13 mouse cellular contexts compared by ENCODE assay signal in genomic region chr5:54411275-54411904, GRCm38 (mm10).
DNase-seq lines count a peak whose midpoint lies in the region; ATAC-seq and TF ChIP-seq lines count a peak whose summit lies in the region.
"Had no signal": no experiment of that assay in that cellular context is flagged by ENCODE, and none has a peak within 500 bp of the region (broad histone marks: within the 10 kb centered on the region; RNA-seq: fewer than 3 reads in every experiment).

No protein-coding gene starts in this region.

- TF ChIP-seq CTCF in hindbrain, postnatal 0 days (IDR thresholded peaks at IDR 0.05; ENCODE audit: low read depth): no peak

- H3K9me3 ChIP-seq in embryonic facial prominence, embryonic 11.5 days (replicated peaks; ENCODE audit: control insufficient read depth, low read length): no peaks in the 10 kb centered on the region
- H3K9me3 ChIP-seq in embryonic facial prominence, embryonic 10.5 days: no peaks in the 10 kb centered on the region
- no peaks in the 10 kb centered on the region for H3K9me3 ChIP-seq in midbrain, embryonic 12.5 days
- H3K9me3 ChIP-seq in midbrain, embryonic 10.5 days (replicated peaks): no peaks in the 10 kb centered on the region
- no peaks in the 10 kb centered on the region for H3K9me3 ChIP-seq in hindbrain, postnatal 0 days (ENCODE audit: low read length)
- H3K9me3 ChIP-seq: kidney, embryonic 15.5 days had no signal

- no peak overlapping the region for H3K4me3 ChIP-seq in embryonic facial prominence, embryonic 11.5 days (ENCODE audit: low read depth, low read length)
- H3K4me3 ChIP-seq in embryonic facial prominence, embryonic 10.5 days: no peak overlapping the region
- H3K4me3 ChIP-seq in midbrain, embryonic 12.5 days: no peak overlapping the region
- H3K4me3 ChIP-seq in midbrain, embryonic 10.5 days: no peak overlapping the region
- H3K4me3 ChIP-seq in hindbrain, postnatal 0 days (ENCODE audit: low read length): no peak overlapping the region
- H3K4me3 ChIP-seq: erythroblast, embryonic 14.5 days; kidney, embryonic 15.5 days had no signal

- 60% methylated on average over 5 of the region's 5 CpGs for WGBS in embryonic facial prominence, embryonic 11.5 days
- 57% methylated on average over 5 of the region's 5 CpGs for WGBS in embryonic facial prominence, embryonic 10.5 days
- WGBS in midbrain, embryonic 12.5 days: 64% methylated on average over 5 of the region's 5 CpGs
- 68% methylated on average over 5 of the region's 5 CpGs for WGBS in midbrain, embryonic 10.5 days
- WGBS in hindbrain, postnatal 0 days: 52% methylated on average over 5 of the region's 5 CpGs

- H3K27ac ChIP-seq in embryonic facial prominence, embryonic 11.5 days (replicated peaks; ENCODE audit: low read depth, low read length): no peak overlapping the region
- H3K27ac ChIP-seq in embryonic facial prominence, embryonic 10.5 days (replicated peaks): no peak overlapping the region
- H3K27ac ChIP-seq in midbrain, embryonic 12.5 days (replicated peaks): no peak overlapping the region
- no peak overlapping the region for H3K27ac ChIP-seq in midbrain, embryonic 10.5 days (replicated peaks)
- H3K27ac ChIP-seq in hindbrain, postnatal 0 days: no peak overlapping the region
- H3K27ac ChIP-seq: kidney, embryonic 15.5 days had no signal

- H3K4me2 ChIP-seq in embryonic facial prominence, embryonic 11.5 days (ENCODE audit: low read depth, low read length): no peak overlapping the region
- H3K4me2 ChIP-seq in midbrain, embryonic 12.5 days (replicated peaks): no peak overlapping the region
- no peak overlapping the region for H3K4me2 ChIP-seq in hindbrain, postnatal 0 days (ENCODE audit: low read depth, low read length)
- H3K4me2 ChIP-seq: kidney, embryonic 15.5 days had no signal

- no peak for DNase-seq in embryonic facial prominence, embryonic 11.5 days (ENCODE audit: low spot score)
- no peak for DNase-seq in embryonic facial prominence, embryonic 10.5 days (ENCODE audit: low spot score)
- DNase-seq in midbrain, embryonic 10.5 days (ENCODE audit: low spot score): no peak
- DNase-seq in hindbrain, postnatal 0 days (ENCODE audit: low spot score): no peak
- no peak for DNase-seq in gastrocnemius, postnatal 10 days
- no peak for DNase-seq in spleen, adult 12 weeks (ENCODE audit: low spot score)
- DNase-seq: adrenal gland, postnatal 36 days; B cell, adult 2 months; thymus, postnatal 4 days had no signal

- ATAC-seq in embryonic facial prominence, embryonic 11.5 days (replicated peaks; ENCODE audit: insufficient number of reproducible peaks, low FRiP score, low TSS enrichment, low read depth): 0 out of 2 replicates have a peak, but pooled peaks have one; percentile 34
- peak; percentile 78 for ATAC-seq in midbrain, embryonic 12.5 days (ENCODE audit: low FRiP score, low read depth)
- ATAC-seq in hindbrain, postnatal 0 days: peak; percentile 32; the same call in 1 of the 2 replicates
- ATAC-seq: Patski had no signal

- no peaks in the 10 kb centered on the region for H3K27me3 ChIP-seq in embryonic facial prominence, embryonic 11.5 days (ENCODE audit: control insufficient read depth, insufficient read depth, low read length)
- H3K27me3 ChIP-seq in embryonic facial prominence, embryonic 10.5 days (replicated peaks; ENCODE audit: low read depth, poor library complexity, severe bottlenecking): no peaks in the 10 kb centered on the region
- H3K27me3 ChIP-seq in midbrain, embryonic 12.5 days: no peaks in the 10 kb centered on the region
- no peaks in the 10 kb centered on the region for H3K27me3 ChIP-seq in midbrain, embryonic 10.5 days (ENCODE audit: low read depth, poor library complexity, severe bottlenecking)
- no peaks in the 10 kb centered on the region for H3K27me3 ChIP-seq in hindbrain, postnatal 0 days (ENCODE audit: insufficient read depth, low read length)
- H3K27me3 ChIP-seq: kidney, embryonic 15.5 days had no signal

- H3K36me3 ChIP-seq in embryonic facial prominence, embryonic 11.5 days (replicated peaks; ENCODE audit: control insufficient read depth, insufficient read depth, low read depth, low read length): no peaks in the 10 kb centered on the region
- H3K36me3 ChIP-seq in embryonic facial prominence, embryonic 10.5 days (replicated peaks): no peaks in the 10 kb centered on the region
- no peaks in the 10 kb centered on the region for H3K36me3 ChIP-seq in midbrain, embryonic 12.5 days
- H3K36me3 ChIP-seq in midbrain, embryonic 10.5 days: no peaks in the 10 kb centered on the region
- no peaks in the 10 kb centered on the region for H3K36me3 ChIP-seq in hindbrain, postnatal 0 days (ENCODE audit: insufficient read depth, low read length)
- H3K36me3 ChIP-seq: kidney, embryonic 15.5 days had no signal

- H3K9ac ChIP-seq in embryonic facial prominence, embryonic 11.5 days (replicated peaks; ENCODE audit: low read length): no peak overlapping the region
- no peak overlapping the region for H3K9ac ChIP-seq in midbrain, embryonic 12.5 days (replicated peaks)
- H3K9ac ChIP-seq in hindbrain, postnatal 0 days (replicated peaks; ENCODE audit: low read length): no peak overlapping the region
- H3K9ac ChIP-seq: kidney, embryonic 15.5 days had no signal

- H3K4me1 ChIP-seq in embryonic facial prominence, embryonic 11.5 days (ENCODE audit: control insufficient read depth, insufficient read depth, low read length): no peaks in the 10 kb centered on the region
- no peaks in the 10 kb centered on the region for H3K4me1 ChIP-seq in embryonic facial prominence, embryonic 10.5 days
- no peaks in the 10 kb centered on the region for H3K4me1 ChIP-seq in midbrain, embryonic 12.5 days
- no peaks in the 10 kb centered on the region for H3K4me1 ChIP-seq in midbrain, embryonic 10.5 days
- H3K4me1 ChIP-seq in hindbrain, postnatal 0 days (ENCODE audit: insufficient read depth, low read length): no peaks in the 10 kb centered on the region
- H3K4me1 ChIP-seq: kidney, embryonic 15.5 days had no signal
